Mouse (Mus musculus) olfactory bulb, adult 2 months (tissue): ENCODE data around the gene Gpr87. TPM values are rescaled to one million over a fixed set of nuclear protein-coding genes. Genes with fewer than 3 reads are reported as not detected.

Source experiments
- H3K27ac ChIP-seq: fragments of 200-500 bp; 2 replicates; pipeline ENCODE4 v1.5.1; 2012; ENCODE audit warnings: low read depth, low read length; ENCODE audit not compliant: insufficient read depth
- H3K4me1 ChIP-seq: fragments of 200-500 bp; 2 replicates; pipeline ENCODE4 v1.6.1; 2012; ENCODE audit warnings: low read length; ENCODE audit not compliant: control insufficient read depth, insufficient read depth
- H3K4me3 ChIP-seq: fragments of 200-500 bp; 2 replicates; pipeline ENCODE4 v1.5.1; 2012; ENCODE audit warnings: mild to moderate bottlenecking, low read depth, low read length, moderate library complexity; ENCODE audit not compliant: insufficient read depth
- CTCF ChIP-seq: fragments of 200-500 bp; IDR thresholded peaks from 2 replicates; pipeline ENCODE4 v1.5.1; 2012; ENCODE audit warnings: low read depth, mild to moderate bottlenecking, low read length, moderate library complexity; ENCODE audit not compliant: insufficient read depth
- POLR2A ChIP-seq: fragments of 200-500 bp; IDR thresholded peaks from 2 replicates; pipeline ENCODE4 v1.6.1; 2012; ENCODE audit warnings: mild to moderate bottlenecking, low read depth, low read length, moderate library complexity; ENCODE audit not compliant: insufficient read depth
- WGBS: fragments of 180-500 bp; shearing (Covaris S2); methylation state at CpG from one replicate; pipeline ENCODE4 v1.1.7; 2018; 5-methylcytosine and 5-hydroxymethylcytosine counted together
- polyA plus RNA-seq: library from polyadenylated mRNA; stranded (reverse); fragments of >200 nt; gene quantifications from 2 replicates; pipeline ENCODE4 v1.2.4, GENCODE M21; 2012; ENCODE audit warnings: low replicate concordance; ENCODE audit not compliant: missing spikeins, insufficient read depth, insufficient read length

Gene Gpr87
- polyA plus RNA-seq = not detected in 2 replicates

- H3K27ac ChIP-seq = no peak within 1 kb of the TSS
- TF ChIP-seq CTCF = no peak
- TF ChIP-seq POLR2A = no peak
- WGBS = 90% methylated on average over 7 of the region's 7 CpGs
- no peak within 1 kb of the TSS for H3K4me3 ChIP-seq
- H3K4me1 ChIP-seq = peaks cover under 1% of the 10 kb centered on the region; the same call in 1 of the 2 replicates
Observed at GRCm38 (mm10) chr3:59194938-59195337, at the start of gene Gpr87. Gene Gpr87 (minus strand): TSS chr3:59195104.

- TF ChIP-seq CTCF (no peak), POLR2A (no peak)
- Histone ChIP-seq H3K4me1 (no peaks in the 10 kb centered on the region), H3K4me3 (no peak overlapping the region), H3K27ac (no peak overlapping the region)
- 54% methylated on average over 6 of the region's 6 CpGs for WGBS
Observed at GRCm38 (mm10) chr3:59243384-59243783, 48.5 kb upstream of the Gpr87 start.

- Histone ChIP-seq H3K4me1 (no peaks in the 10 kb centered on the region), H3K4me3 (no peak overlapping the region), H3K27ac (no peak overlapping the region)
- TF ChIP-seq CTCF (no peak), POLR2A (no peak)
- WGBS = 67% methylated on average over 5 of the region's 5 CpGs
Observed at GRCm38 (mm10) chr3:59234878-59235277, 40.0 kb upstream of the Gpr87 start.

- Histone ChIP-seq H3K4me3 (no peak overlapping the region), H3K27ac (no peak overlapping the region), H3K4me1 (peaks cover 2% of the 10 kb centered on the region)
- TF ChIP-seq CTCF = no peak
- no peak for TF ChIP-seq POLR2A
- 80% methylated on average over 3 of the region's 3 CpGs for WGBS
Observed at GRCm38 (mm10) chr3:59230912-59231311, 36.0 kb upstream of the Gpr87 start.

- Histone ChIP-seq H3K4me3 (no peak overlapping the region), H3K4me1 (peaks cover 2% of the 10 kb centered on the region), H3K27ac (peak overlapping the region; percentile 46)
- TF ChIP-seq CTCF (no peak), POLR2A (no peak)
- WGBS = 44% methylated on average over 10 of the region's 10 CpGs
Observed at GRCm38 (mm10) chr3:59228730-59229551, 34.0 kb upstream of the Gpr87 start.

GRCm38 (mm10) chr3:59227696-59228095, 32.8 kb upstream of the Gpr87 start:
- no peak overlapping the region for H3K27ac ChIP-seq
- H3K4me1 ChIP-seq = peaks cover 2% of the 10 kb centered on the region
- no peak overlapping the region for H3K4me3 ChIP-seq
- TF ChIP-seq CTCF = no peak
- TF ChIP-seq POLR2A = no peak
- 98% methylated on average over 9 of the region's 9 CpGs for WGBS

GRCm38 (mm10) chr3:59225411-59225810, 30.5 kb upstream of the Gpr87 start:
- TF ChIP-seq CTCF = no peak
- H3K4me1 ChIP-seq = peaks cover 2% of the 10 kb centered on the region
- no peak overlapping the region for H3K27ac ChIP-seq
- H3K4me3 ChIP-seq = no peak overlapping the region

- TF ChIP-seq POLR2A (no peak), CTCF (no peak)
- Histone ChIP-seq H3K4me1 (no peaks in the 10 kb centered on the region), H3K4me3 (no peak overlapping the region), H3K27ac (no peak overlapping the region)
- 97% methylated on average over 2 of the region's 2 CpGs for WGBS
Observed at GRCm38 (mm10) chr3:59222303-59222702, 27.4 kb upstream of the Gpr87 start.

GRCm38 (mm10) chr3:59219326-59219725, 24.4 kb upstream of the Gpr87 start:
- H3K4me3 ChIP-seq = no peak overlapping the region
- TF ChIP-seq CTCF = no peak
- TF ChIP-seq POLR2A = no peak
- 80% methylated on average over 2 of the region's 2 CpGs for WGBS
- H3K4me1 ChIP-seq = no peaks in the 10 kb centered on the region
- no peak overlapping the region for H3K27ac ChIP-seq
